Mouse (Mus musculus): Measurements from ENCODE around the gene Zfp953.
"Not testable (repeated sequence)": the region's sequence is repeated elsewhere in the genome, so short reads cannot be mapped to it uniquely, and the experiment has no call there.

The Zfp953 gene

DNA sequence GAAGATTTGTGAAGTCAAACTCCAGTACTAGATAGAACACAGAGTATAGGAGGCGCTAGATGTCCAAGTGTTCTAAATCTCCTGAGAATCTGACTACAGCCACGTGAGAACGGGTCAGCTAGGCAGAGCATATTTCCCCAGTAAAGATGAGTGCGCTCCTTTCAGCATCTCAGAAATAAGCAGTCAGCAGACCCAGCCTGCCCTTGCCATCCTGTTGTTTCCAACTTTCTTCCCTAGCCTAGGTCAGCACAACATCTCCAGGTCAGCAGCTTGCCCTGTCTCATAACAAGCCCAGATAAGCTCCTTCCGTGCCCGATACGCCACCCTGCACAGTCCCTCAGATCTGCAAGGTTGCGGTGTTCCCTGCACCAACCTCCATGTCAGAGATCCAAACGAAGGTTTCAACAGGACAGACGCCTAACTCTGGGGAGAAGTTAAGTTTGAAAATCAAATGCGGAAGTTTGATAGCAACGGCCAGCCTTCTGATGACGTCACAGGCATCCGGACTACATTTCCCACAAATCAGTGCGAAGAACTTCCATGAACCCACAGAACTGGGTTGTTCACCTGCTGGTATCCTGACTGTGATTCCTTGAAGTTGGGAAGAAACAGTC, at the start of gene Zfp953, which contains the start of gene Gm28044:
TSS of gene Zfp953 (minus strand) at position 475 of the 614 bp plus-strand sequence.
TSS of gene Gm28044 (minus strand) at position 406 of the 614 bp plus-strand sequence.
- peak; percentile 83 for DNase-seq (ENCODE audit: low spot score)

DNA sequence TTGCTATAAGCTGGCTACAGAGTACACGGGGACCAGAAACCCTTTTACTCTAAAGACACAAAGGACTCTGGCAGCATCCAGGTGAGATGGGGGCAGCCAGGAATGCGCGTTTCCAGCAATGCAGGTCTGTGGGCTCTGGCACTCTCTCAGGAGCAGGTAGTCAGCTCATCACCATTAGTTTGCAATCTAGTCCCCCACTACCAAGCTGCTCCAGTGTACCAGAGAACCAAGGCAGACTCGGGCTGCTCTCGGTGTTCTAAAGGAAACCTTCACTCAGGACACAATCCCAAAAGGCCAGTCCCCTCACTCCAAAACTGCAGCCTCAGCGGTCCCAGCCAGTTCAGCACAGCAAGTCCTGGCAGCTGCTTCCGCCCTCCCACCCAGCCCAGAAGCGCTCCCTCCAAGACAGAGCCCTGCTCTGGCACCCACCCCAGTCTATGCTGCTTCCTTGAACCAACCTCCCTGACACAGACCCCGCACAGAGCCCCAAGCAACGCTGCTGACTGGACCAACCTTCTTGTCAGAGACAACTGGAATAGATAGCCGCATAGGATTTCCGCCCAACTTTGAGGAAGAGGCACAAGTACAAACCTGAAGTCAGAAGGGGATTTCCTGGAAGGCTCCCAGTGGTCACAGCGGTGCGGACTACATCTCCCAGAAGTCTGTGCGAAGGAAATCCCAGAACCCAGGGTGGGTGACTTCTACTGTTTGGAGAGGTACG, 38.9 kb upstream of the Zfp953 start, which contains the start of gene Zfp429:
TSS of gene Zfp429 (minus strand) at position 637 of the 721 bp plus-strand sequence.
- peak; percentile 67 for DNase-seq (ENCODE audit: low spot score)

DNA sequence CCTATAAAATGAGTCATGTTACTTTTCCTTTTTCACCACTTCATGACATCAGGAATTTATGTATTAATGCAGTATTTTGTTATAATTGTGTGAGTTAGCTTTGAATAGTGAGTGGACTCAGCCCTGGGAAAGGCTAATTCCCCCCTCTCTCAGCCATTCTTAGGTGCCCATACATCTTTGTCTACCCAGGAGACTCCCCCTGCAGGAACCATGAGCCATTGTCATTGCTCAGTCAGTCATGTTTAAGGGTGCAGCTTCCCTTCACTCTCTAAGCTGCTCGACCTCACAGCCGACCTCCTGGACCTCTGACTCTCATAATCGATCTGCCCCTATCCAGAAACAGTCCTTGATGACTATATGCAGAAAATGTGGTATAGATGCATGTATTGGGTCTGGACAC, 15.8 kb upstream of the Zfp953 start:
- not testable (repeated sequence) for DNase-seq (ENCODE audit: low spot score)

DNA sequence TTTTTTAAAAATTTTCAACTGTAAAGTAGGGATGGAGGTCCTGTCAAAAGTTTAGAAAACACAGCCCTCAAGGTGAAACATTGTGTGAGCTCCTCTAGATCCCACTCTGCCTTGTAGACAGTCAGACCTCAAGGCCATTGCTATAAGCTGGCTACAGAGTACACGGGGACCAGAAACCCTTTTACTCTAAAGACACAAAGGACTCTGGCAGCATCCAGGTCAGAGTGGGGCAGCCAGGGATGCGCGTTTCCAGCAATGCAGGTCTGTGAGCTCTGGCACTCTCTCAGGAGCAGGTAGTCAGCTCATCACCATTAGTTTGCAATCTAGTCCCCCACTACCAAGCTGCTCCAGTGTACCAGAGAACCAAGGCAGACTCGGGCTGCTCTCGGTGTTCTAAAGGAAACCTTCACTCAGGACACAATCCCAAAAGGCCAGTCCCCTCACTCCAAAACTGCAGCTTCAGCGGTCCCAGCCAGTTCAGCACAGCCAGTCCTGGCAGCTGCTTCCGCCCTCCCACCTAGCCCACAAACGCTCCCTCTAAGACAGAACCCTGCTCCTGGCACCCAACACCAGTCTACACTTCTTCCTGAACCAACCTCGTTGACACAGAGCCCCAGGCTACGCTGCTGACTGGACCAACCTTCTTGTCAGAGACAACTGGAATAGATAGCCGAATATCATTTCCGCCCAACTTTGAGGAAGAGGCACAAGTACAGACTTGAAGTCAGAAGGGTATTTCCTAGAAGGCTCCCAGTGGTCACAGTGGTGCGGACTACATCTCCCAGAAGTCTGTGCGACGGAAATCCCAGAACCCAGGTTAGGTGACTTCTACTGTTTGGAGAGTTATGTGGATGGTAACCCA, 14.9 kb upstream of the Zfp953 start, which contains the start of the genes Gm28041 and Zfp456:
TSS of gene Gm28041 (minus strand) at position 684 of the 862 bp plus-strand sequence.
TSS of gene Zfp456 (minus strand) at position 761 of the 862 bp plus-strand sequence.
- peak; percentile 79 for DNase-seq (ENCODE audit: low spot score)

DNA sequence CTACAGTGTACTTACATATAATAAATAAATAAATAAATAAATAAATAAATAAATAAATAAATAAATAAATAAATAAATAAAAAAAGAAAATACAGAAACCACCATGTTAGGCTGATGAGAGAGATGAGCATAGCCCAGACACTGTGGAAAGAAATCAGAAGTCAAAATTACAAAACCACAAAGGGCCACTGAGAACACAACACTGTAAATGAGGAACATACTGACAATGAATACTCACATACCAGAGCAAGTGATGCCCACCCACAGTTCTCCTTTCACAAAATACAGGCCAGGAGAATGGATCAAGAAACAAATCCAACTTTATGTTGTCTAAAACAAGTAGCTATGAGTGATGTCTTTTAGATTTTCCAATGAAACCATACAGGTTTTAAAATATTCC, 8.6 kb downstream of the Zfp953 start:
- DNase-seq (ENCODE audit: low spot score): no peak

DNA sequence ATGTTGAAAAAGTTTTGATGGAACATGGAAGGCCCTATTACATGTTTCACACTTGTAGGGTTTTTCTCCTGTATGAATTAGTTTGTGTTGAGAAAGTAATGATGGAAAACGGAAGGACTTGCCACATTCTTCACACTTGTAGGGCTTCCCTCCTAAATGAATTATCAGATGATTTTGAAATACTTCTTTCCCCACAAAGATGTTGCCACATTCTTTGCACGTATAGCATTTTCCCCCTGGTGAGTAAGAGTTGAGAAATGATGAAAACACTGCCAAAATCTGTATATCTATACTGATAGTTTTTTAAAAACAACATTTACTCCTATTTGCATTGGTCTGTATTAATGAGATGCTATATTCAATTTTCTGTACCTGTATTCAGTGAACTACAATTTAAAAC, 17.0 kb downstream of the Zfp953 start:
- DNase-seq (ENCODE audit: low spot score): no peak

DNA sequence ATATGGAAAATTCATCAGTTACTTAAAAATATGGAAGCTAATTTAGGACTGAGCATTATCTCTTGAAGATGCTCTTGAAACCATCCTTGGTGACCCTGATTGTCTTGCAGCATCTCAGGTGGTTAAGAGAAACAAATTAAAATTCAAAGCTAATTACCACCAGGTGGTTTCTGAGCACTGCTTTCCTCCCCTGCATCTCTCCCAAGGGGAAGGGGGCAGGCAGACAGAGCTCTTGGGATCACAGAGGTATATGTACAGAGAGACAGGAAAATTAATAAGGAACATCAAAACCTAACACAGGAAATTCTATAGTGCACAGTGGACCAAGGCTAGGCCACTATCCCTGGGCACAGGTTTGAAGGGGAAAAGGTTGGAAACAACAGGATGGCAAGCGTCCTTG, 27.5 kb downstream of the Zfp953 start:
- DNase-seq (ENCODE audit: low spot score): peak; percentile 7

DNA sequence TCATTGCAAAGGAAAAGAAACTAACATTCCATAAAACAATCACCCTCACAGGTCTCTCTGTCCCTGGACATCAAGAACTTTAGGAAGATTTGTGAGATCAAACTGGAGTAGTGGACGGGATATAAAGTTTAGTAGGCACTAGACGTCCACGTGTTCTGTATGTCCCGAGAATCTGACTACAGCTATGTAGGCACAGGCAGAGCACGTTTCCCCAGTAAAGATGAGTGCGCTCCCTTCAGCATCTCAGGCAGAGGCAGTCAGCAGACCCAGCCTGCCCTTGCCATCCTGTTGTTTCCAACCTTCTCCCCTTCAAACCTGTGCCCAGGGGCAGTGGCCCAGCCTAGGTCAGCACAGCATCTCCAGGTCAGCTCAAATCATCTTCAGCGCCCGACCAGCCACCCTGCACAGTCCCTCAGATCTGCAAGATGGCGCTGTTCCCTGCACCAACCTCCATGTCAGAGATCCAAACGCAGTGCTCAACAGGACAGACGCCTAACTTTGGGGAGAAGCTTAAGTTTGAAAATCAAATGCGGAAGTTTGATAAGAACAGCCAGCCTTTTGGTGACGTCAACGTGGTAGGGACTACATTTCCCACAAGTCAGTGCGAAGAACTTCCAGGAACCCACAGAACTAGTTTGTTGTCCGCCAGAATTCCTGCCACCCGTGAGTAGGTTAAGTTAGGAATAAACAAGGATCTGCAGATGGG, 28.2 kb downstream of the Zfp953 start, which contains the start of gene Zfp595:
TSS of gene Zfp595 (minus strand) at position 552 of the 706 bp plus-strand sequence.
- peak; percentile 83 for DNase-seq (ENCODE audit: low spot score)

DNA sequence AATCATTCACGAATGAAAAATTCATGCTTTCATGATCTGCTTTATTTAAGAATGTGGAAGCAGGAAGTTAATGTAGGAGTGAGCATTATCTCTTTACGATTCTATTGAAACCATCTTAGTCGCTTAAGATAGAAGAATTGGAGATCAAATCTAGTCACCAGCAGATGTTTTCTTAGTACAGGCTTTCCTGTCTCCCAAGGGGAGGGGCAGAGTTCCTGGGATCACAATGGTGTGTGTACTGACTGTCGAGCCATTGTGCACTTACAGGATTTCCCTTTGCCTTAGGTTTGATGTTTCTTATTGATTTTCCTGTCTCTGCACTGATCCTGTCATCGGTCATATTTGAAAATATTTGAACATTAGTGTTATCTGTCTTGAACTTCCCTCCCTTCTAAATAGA, 53.7 kb downstream of the Zfp953 start:
- no peak for DNase-seq (ENCODE audit: low spot score)

DNA sequence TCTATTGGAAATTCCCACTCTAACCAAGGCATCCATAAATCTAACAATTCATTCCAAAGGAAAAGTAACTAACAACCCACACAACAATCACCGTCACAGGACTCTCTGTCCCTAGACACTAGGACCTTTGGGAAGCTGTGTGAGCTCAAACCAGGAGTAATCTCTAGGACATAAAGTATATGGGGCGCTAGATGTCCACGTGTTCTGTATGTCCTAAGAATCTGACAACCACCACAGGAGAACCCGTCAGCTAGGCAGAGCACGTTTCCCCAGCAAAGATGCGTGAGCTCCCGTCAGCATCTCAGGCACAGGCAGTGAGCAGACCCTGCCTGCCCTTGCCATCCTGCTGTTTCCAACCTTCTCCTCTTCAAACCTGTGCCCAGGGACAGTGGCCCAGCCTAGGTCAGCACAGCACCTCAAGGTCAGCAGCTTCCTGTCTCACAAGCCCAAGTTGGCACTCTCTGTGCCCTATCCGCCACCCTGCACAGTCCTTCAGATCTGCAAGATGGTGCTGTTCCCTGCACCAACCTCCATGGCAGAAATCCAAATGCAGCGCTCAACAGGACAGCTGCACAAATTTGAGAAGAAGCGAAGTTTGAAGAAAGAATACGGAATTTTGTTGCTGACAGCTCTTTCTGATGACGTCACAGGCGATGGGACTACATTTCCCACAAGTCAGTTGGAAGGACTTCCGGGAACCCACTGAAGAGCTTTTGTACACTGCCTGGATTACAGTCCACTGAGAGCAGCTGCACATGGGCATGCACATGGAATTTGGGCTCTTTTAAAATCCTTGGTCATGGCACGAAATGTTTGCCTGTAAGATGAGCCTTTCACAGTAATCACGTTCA, 54.4 kb downstream of the Zfp953 start, which contains the start of gene Zfp457:
TSS of gene Zfp457 (minus strand) at position 664 of the 851 bp plus-strand sequence.
- peak; percentile 83 for DNase-seq (ENCODE audit: low spot score)
